Mouse (Mus musculus) intestine, postnatal 0 days (tissue): Measurements from ENCODE around the gene Dlgap4. TPM values are rescaled to one million over a fixed set of nuclear protein-coding genes. Genes with fewer than 3 reads are reported as not detected.

Experiments
- ATAC-seq: fragments of 200-750 bp; cut with Nextera tagmentation; 2 replicates; pipeline ENCODE4 v1.8.0; 2017; ENCODE audit warnings: mild to moderate bottlenecking, moderate TSS enrichment, moderate library complexity
- H3K27ac ChIP-seq: fragments of 300-500 bp; sonication (generic); 2 replicates; pipeline ENCODE4 v1.5.1; 2014; ENCODE audit warnings: mild to moderate bottlenecking, low read depth, low read length, moderate library complexity
- H3K27me3 ChIP-seq: fragments of 300-500 bp; sonication (generic); replicated peaks from 2 replicates; pipeline ENCODE4 v1.6.1; 2014; ENCODE audit warnings: low read length, mixed read lengths; ENCODE audit not compliant: control insufficient read depth, insufficient read depth
- H3K36me3 ChIP-seq: fragments of 300-500 bp; sonication (generic); 2 replicates; pipeline ENCODE4 v1.6.1; 2014; ENCODE audit warnings: mild to moderate bottlenecking, moderate library complexity; ENCODE audit not compliant: control insufficient read depth, insufficient read depth
- H3K4me1 ChIP-seq: fragments of 300-500 bp; sonication (generic); replicated peaks from 2 replicates; pipeline ENCODE4 v1.6.1; 2014; ENCODE audit warnings: antibody characterized with exemption, low read length, mixed read lengths; ENCODE audit not compliant: control insufficient read depth, insufficient read depth
- H3K4me2 ChIP-seq: fragments of 300-500 bp; sonication (generic); replicated peaks from 2 replicates; pipeline ENCODE4 v1.6.1; 2014; ENCODE audit warnings: low read depth, mild to moderate bottlenecking, moderate library complexity
- H3K4me3 ChIP-seq: fragments of 300-500 bp; sonication (generic); 2 replicates; pipeline ENCODE4 v1.5.1; 2014; ENCODE audit warnings: low read depth, low read length
- H3K9ac ChIP-seq: fragments of 300-500 bp; sonication (generic); 2 replicates; pipeline ENCODE4 v1.6.1; 2014; ENCODE audit warnings: mild to moderate bottlenecking, low read depth, low read length
- H3K9me3 ChIP-seq: fragments of 300-500 bp; sonication (generic); 2 replicates; pipeline ENCODE4 v1.6.1; 2016; ENCODE audit warnings: mixed run types; ENCODE audit not compliant: control insufficient read depth
- CTCF ChIP-seq: sonication (generic); IDR thresholded peaks from 2 replicates; pipeline ENCODE4 v1.5.1; 2016; ENCODE audit warnings: low read depth, mild to moderate bottlenecking, control low read depth, antibody characterized with exemption, moderate library complexity
- whole genome bisulfite sequencing: fragments of 180-500 bp; shearing (Covaris S2); extraction: QIAGEN DNeasy Blood & Tissue Kit; methylation state at CpG from one replicate; pipeline ENCODE4 v1.1.7; 2014; 5-methylcytosine and 5-hydroxymethylcytosine counted together
- polyA plus RNA-seq: library from polyadenylated mRNA; unstranded; fragments of >200 nt; fragmentation: Nextera tagmentation; extraction: Ambion mirVana; gene quantifications from 2 replicates; pipeline ENCODE4 v1.2.1, GENCODE M21; 2015

The Dlgap4 gene
- 37.5 and 43.1 TPM in 2 replicates for polyA plus RNA-seq

- 1% methylated on average over 87 of the region's 103 CpGs for WGBS
- peak; percentile 41 for ATAC-seq
Observed at GRCm38 (mm10) chr2:156613541-156614257, at the start of gene Dlgap4. Dlgap4 (plus strand) TSS chr2:156613705.

GRCm38 (mm10) chr2:156566512-156566911 is 47.0 kb upstream of the Dlgap4 start:
- H3K27me3 ChIP-seq, result no peaks in the 10 kb centered on the region
- H3K27ac ChIP-seq, result no peak overlapping the region
- H3K4me1 ChIP-seq, result no peaks in the 10 kb centered on the region
- ATAC-seq, result no peak
- H3K9ac ChIP-seq, result no peak overlapping the region
- WGBS, result 85% methylated on average over 2 of the region's 2 CpGs
- TF ChIP-seq CTCF, result no peak
- H3K4me2 ChIP-seq, result no peak overlapping the region
- H3K4me3 ChIP-seq, result no peak overlapping the region
- no peaks in the 10 kb centered on the region for H3K9me3 ChIP-seq
- peaks cover 43% of the 10 kb centered on the region for H3K36me3 ChIP-seq

More at GRCm38 (mm10) chr2:156613541-156614257, at the start of gene Dlgap4:
- Histone ChIP-seq H3K4me2 (peak within 1 kb of the TSS; percentile 80), H3K36me3 (no peaks in the 10 kb centered on the region), H3K9ac (peak within 1 kb of the TSS; percentile 34), H3K27ac (no peak within 1 kb of the TSS), H3K4me1 (no peaks in the 10 kb centered on the region), H3K9me3 (no peaks in the 10 kb centered on the region), H3K27me3 (peaks cover 46% of the 10 kb centered on the region), H3K4me3 (peak within 1 kb of the TSS; percentile 52)
- no peak for TF ChIP-seq CTCF

GRCm38 (mm10) chr2:156568647-156569046 is 44.9 kb upstream of the Dlgap4 start:
- Histone ChIP-seq H3K9ac (no peak overlapping the region), H3K36me3 (peaks cover 43% of the 10 kb centered on the region), H3K4me3 (no peak overlapping the region), H3K9me3 (no peaks in the 10 kb centered on the region), H3K4me2 (no peak overlapping the region), H3K27ac (no peak overlapping the region), H3K4me1 (no peaks in the 10 kb centered on the region), H3K27me3 (no peaks in the 10 kb centered on the region)
- TF ChIP-seq CTCF, result no peak
- no peak for ATAC-seq
- WGBS, result 86% methylated on average over 7 of the region's 7 CpGs

DNA sequence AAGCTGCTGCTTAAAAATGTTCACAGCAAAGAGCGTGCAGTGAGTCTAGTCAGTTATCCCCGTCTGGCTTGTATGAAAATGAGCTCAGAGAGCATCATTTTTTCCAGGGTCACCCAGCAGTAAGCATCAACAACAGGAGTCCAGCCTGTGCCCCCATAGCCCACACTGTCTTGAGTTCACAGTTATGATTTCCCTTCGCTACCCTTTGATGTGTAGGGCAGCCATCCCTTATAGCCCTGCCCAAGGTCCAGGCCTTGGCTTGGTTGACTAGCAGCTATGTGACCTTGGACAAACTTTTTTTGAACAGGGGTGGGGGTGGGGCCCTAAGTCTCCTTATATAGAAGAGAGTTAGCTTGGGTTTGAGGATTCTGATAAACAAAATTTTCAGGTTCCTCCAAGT is 44.2 kb upstream of the Dlgap4 start:
- no peak overlapping the region for H3K4me2 ChIP-seq
- no peak overlapping the region for H3K4me3 ChIP-seq
- no peak overlapping the region for H3K27ac ChIP-seq
- ATAC-seq, result no peak
- H3K27me3 ChIP-seq, result no peaks in the 10 kb centered on the region
- peaks cover 39% of the 10 kb centered on the region for H3K36me3 ChIP-seq
- no peaks in the 10 kb centered on the region for H3K9me3 ChIP-seq
- TF ChIP-seq CTCF, result no peak
- H3K4me1 ChIP-seq, result no peaks in the 10 kb centered on the region
- no peak overlapping the region for H3K9ac ChIP-seq
- WGBS, result 94% methylated on average over 3 of the region's 3 CpGs

DNA sequence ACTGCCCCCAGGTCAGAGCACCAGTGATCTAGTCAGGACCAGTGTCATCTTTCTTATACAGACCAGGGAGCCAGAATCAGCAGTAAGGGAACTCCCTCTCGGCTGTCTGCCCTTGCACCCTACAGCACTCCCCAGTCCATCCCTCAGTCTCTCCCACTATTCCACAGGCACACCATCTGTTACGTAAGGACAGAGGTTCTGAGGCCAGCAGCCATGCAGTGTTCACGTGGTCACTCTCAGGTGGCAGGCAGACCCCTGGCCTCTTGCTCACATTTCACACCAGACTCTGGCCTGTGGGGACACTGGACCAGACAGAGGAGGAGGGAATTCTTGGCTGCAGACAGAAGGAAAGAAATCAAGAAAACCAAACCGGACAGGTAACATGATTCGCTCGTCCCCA is 42.0 kb upstream of the Dlgap4 start:
- no peak for TF ChIP-seq CTCF
- H3K4me1 ChIP-seq, result no peaks in the 10 kb centered on the region
- no peak overlapping the region for H3K27ac ChIP-seq
- no peaks in the 10 kb centered on the region for H3K27me3 ChIP-seq
- 78% methylated on average over 6 of the region's 6 CpGs for WGBS
- no peak overlapping the region for H3K4me3 ChIP-seq
- H3K36me3 ChIP-seq, result peaks cover 27% of the 10 kb centered on the region
- H3K4me2 ChIP-seq, result no peak overlapping the region
- ATAC-seq, result no peak
- H3K9me3 ChIP-seq, result no peaks in the 10 kb centered on the region
- no peak overlapping the region for H3K9ac ChIP-seq

DNA sequence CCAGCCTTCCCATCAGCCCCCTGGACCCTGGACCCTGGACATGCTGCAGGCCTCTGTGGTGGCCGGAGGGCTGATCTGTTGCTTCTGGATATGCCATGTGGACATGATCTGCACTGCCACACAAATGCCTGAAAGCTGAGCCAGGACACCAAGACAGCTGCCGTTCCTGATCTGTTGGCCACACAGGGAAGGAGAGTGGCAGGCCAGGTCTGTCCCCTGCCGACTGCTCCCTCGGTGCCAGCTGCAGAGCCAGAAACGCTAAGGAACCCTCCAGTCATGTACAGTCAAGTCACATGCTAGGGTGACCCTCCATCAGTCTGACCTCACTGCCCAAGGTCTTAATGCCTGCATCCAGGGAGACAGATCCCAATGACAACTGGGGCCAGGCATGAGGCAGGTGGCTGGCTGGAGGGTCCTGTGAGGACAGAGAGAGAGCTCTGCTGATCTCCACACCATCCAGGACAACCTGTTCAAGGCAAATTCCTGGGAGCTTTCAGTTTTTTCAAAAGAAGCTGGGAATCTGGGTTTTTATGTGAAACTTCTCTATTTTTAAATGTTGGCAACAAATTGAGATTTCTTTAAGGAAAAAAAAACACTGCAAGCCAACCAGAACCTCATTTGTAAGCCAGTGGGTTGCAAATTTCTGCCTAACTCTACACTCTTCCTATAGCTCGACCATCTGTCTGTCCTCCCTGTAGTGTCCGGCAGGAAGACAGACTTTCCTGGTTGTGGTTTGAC is 36.5 kb upstream of the Dlgap4 start:
- no peak overlapping the region for H3K4me3 ChIP-seq

More for the DNA sequence above, 36.5 kb upstream of the Dlgap4 start:
- Histone ChIP-seq H3K36me3 (no peaks in the 10 kb centered on the region), H3K27me3 (no peaks in the 10 kb centered on the region), H3K4me1 (no peaks in the 10 kb centered on the region), H3K9ac (no peak overlapping the region), H3K9me3 (no peaks in the 10 kb centered on the region), H3K27ac (no peak overlapping the region), H3K4me2 (no peak overlapping the region)
- WGBS, result 80% methylated on average over 7 of the region's 7 CpGs
- ATAC-seq, result no peak
- TF ChIP-seq CTCF, result no peak
